Mouse (Mus musculus): ENCODE data around the gene Nosip. TPM values are rescaled to one million over a fixed set of nuclear protein-coding genes. Genes with fewer than 3 reads are reported as not detected.
A peak's percentile ranks its signal among the peaks of the same experiment; 100 is the strongest.

Nosip gene
- polyA plus RNA-seq, 1 experiment from 2014 or later = 58.0 TPM

DNA sequence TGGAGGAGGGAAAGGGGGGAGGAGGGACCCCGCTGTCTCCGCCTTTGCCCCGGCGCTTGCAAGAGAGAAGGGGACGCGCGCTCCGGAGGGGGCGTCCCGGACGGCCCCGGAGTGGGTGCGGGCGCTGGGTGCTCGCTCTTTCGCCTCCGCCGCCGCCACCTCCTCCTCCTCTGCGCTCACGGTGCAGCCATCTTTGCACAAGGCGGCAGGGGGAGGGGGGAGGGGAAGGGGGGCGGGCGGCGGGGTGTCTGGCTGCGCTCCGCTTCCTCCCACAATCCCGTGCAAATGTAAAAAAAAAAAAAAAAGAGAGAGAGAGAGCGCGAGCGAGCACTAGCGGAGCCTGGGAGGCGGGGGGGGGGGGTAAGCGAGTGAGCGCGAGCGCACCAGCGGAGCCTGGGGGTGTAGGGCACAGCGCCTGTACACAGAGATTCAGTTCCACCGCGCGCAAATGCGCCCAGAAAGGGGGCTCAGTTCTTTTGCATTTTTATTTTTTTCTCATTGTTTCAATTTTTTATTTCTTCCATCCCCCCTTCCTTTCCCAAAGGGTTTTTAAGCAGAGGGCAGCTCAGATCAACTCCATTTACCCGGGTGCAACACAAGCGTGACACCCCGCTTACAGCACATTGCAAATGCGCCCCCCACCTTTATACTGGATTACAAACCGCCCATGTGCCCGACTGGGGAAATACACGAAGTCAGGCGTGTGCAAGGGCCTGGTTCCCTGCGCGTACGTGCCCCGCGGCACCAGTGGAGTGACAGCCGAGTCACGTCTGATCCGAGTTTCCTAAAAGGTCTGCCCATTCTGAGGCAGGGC is 8.9 kb upstream of the Nosip start:
- Histone ChIP-seq H3K9ac (peak overlapping the region; percentile 98), H3K9me3 (no peaks in the 10 kb centered on the region), H3K4me1 (replicated peaks) (peaks cover 36% of the 10 kb centered on the region), H3K4me2 (peak overlapping the region; percentile 99), H3K27ac (peak overlapping the region; percentile 100), H3K27me3 (no peaks in the 10 kb centered on the region), H3K4me3 (peak overlapping the region; percentile 95), H3K36me3 (peaks cover 20% of the 10 kb centered on the region)
- peak; percentile 49 for ATAC-seq (ENCODE audit: low FRiP score)
- WGBS = under 1% methylated on average over 36 of the region's 59 CpGs

DNA sequence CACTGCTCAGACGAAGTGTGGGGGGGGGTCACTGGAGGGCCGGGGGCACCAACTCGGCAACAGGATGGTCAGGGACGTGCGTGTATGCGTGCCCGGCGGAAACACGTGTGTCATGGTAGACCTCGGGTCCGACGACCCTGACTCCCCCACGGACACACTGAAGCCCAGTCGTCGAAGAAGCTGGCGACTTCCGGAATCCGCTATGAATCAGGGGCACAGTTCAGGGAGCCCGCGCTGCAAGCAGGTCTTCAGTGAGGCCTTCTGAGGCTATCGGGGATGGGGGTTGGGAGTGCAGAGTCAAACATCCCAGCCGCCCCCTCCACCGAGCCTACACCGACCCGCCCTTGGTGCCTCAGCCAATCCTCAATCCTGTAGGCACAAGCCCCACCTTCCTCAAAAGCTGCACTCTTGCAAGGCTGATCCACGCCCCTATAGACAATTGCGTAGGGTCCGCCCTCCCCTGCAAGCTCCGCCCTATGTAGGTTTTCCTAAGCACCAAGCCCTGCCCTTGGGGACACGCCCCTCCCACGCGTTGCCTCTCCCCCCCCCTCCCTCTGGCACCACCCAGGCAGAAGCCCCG is 8.2 kb upstream of the Nosip start:
- Histone ChIP-seq H3K4me1 (replicated peaks) (peaks cover 38% of the 10 kb centered on the region), H3K27me3 (no peaks in the 10 kb centered on the region), H3K9me3 (no peaks in the 10 kb centered on the region), H3K27ac (peak overlapping the region; percentile 100), H3K9ac (peak overlapping the region; percentile 98), H3K4me2 (peak overlapping the region; percentile 99), H3K4me3 (peak overlapping the region; percentile 95), H3K36me3 (peaks cover 13% of the 10 kb centered on the region)
- peak; percentile 91 for ATAC-seq (ENCODE audit: low FRiP score)
- WGBS = under 1% methylated on average over 33 of the region's 33 CpGs

DNA sequence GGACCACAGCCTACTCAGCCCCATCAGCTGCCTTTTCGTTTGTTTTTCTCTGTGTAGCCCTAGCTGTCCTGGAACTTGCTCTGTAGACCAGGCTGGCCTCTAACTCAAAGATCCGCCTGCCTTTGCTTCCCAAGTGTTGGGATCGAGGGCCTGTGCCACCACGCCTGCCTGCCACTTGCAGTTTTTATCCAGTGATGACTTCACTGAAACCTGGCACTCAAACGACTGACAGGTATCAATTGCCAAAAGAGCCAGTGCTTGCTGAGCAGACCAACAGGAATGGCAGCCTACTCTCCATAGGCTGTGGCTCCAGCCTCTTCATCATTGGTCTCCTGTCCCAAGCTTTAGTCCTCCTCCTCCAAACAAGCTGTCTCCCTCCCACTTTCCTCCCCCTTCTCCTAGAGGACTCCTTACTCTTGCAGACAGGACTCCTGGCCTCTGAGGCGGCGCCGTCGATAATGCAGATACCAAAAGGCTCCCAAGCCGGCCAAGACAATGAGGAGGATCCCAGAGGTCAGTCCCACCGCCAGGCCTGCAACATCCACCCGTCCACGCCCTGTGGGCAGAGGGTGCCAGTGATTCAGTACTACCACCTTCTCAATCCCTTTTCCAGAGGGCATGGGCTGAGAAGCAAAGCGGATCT is 5.8 kb upstream of the Nosip start:
- Histone ChIP-seq H3K36me3 (no peaks in the 10 kb centered on the region), H3K9ac (peak overlapping the region; percentile 43; the same call in 1 of the 2 replicates), H3K27me3 (no peaks in the 10 kb centered on the region), H3K4me1 (replicated peaks) (peaks cover 37% of the 10 kb centered on the region), H3K4me3 (no peak overlapping the region), H3K4me2 (no peak overlapping the region), H3K27ac (no peak overlapping the region), H3K9me3 (no peaks in the 10 kb centered on the region)
- no peak for ATAC-seq (ENCODE audit: low FRiP score)
- WGBS = 67% methylated on average over 14 of the region's 14 CpGs

DNA sequence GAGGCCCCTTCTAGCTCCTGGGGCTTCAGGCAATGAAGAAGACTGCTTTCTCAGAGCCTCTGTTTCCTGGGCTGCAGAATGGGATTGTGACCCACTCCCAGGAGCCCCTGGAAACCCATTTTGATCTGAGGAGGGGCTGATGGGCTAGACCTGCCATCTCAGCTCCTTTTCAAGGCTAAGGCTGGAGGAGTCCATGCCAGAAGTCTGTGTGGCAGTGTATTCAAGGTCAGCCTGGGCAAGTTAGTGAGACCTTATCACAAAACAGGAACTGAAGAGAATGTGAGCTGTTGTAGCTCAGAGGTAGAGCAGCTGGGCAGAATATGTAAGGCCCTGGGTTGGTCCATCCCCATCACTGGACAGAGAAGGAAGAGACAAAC is 5.3 kb upstream of the Nosip start:
- Histone ChIP-seq H3K27me3 (no peaks in the 10 kb centered on the region), H3K4me2 (no peak overlapping the region), H3K9me3 (no peaks in the 10 kb centered on the region), H3K9ac (peak overlapping the region; percentile 43; the same call in 1 of the 2 replicates), H3K4me1 (replicated peaks) (peaks cover 36% of the 10 kb centered on the region), H3K36me3 (no peaks in the 10 kb centered on the region), H3K27ac (no peak overlapping the region), H3K4me3 (no peak overlapping the region)
- no peak for ATAC-seq (ENCODE audit: low FRiP score)

DNA sequence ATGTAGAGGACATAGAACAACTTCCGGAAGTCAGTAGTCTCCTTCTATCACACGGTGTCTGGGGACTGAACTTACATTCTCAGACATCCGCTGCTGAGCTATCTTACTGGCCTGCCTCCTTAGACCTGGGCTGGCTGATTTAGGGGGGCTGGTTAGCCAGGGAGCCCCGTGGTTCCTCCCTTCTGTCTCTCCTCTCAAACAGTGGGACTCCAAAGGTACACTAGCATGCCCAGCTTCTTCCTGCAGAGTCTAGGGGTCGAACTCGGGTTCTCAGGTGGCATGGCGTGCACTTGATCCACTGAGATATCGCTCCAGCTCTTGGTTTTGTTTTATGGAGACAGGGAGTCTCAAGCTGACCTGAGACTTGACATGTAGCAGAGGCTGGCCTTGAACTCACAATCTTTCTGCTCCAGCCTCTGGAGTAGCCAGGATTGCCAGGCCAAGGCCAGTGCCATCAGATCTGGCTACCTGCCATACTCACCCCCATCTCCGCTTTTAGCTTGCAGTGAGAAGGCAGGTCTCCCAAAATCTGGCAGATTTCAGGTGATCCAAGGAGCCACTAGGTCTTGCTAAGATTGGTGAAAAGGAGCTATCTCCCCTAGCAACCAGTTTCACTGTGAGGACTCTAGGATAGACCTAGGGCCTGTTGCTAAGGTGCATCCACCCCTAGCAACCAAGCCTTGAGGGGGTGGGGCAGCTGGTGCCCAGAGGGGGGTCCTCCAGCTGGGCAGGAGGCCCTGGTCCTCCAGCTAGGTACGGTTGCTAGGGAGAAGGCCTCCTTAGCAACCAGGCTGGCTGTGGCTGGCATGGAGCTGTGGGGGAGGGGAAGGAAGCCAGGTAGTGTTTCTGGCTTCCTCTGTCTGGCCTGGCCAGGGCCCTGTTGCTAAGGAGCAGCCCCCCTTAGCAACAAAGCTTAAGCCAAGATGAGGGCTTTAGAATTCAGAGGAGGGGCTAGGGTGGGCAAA is 3.3 kb upstream of the Nosip start:
- peak; percentile 6; the same call in 1 of the 2 replicates for ATAC-seq (ENCODE audit: low FRiP score)
- Histone ChIP-seq H3K27me3 (no peaks in the 10 kb centered on the region), H3K36me3 (no peaks in the 10 kb centered on the region), H3K9ac (peak overlapping the region; percentile 6; the same call in 1 of the 2 replicates), H3K4me3 (no peak overlapping the region), H3K4me1 (replicated peaks) (peaks cover 42% of the 10 kb centered on the region), H3K9me3 (no peaks in the 10 kb centered on the region), H3K4me2 (no peak overlapping the region), H3K27ac (peak overlapping the region; percentile 79)
- 80% methylated on average over 10 of the region's 10 CpGs for WGBS

DNA sequence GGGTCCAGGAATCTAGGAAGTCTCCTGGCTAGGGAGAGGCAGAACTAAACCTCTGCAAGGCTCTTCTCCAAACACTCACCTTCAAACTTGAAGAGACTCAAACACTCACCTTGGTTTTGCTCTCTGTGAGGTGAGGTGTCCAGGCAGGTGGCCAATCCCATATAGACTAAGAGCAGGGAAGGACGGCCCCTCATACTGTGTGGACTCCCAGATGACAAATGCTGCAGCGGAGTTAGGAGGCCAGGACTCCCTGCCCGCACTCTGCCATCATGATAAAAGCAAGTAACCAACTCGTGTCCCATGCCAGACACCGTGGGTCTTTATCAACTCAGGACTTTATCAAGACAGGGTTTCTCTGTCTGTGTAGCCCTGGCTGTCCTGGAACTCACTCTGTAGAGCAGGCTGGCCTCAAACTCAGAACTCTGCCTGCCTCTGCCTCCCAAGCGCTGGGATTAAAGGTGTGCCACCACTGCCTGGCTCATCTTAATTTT is 1.6 kb upstream of the Nosip start:
- no peak overlapping the region for H3K9ac ChIP-seq
- no peaks in the 10 kb centered on the region for H3K27me3 ChIP-seq
- no peaks in the 10 kb centered on the region for H3K36me3 ChIP-seq
- H3K27ac ChIP-seq = no peak overlapping the region
- H3K9me3 ChIP-seq = no peaks in the 10 kb centered on the region
- H3K4me1 ChIP-seq (replicated peaks) = peaks cover 48% of the 10 kb centered on the region
- no peak overlapping the region for H3K4me3 ChIP-seq
- no peak for ATAC-seq (ENCODE audit: low FRiP score)
- 87% methylated on average over 6 of the region's 6 CpGs for WGBS
- no peak overlapping the region for H3K4me2 ChIP-seq

DNA sequence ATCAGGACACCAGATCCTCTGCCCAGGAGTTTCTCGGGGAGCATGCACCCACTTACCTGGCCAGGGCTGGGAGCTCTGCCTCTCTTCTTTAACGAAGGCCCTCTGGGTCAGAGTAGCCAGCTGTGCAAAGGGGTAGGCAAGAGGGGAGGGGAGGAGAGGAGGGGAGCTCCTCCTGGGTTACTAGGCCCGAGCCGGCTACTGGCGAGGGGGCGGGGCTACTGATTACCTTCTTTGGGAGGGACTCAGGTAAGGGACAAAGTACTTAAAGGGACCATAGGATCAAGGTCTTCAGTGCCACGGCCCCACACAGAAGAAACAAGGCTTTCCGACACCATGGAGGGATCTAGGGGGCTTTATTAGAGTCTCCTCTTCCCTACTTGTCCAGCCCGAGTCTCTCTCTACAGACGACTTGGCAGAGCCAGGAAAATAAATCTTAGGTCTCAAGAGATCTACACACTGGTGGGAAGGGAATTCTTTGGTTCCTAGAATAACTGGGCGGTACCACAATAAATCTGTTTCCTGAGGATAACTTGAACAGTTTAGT is 625 bp upstream of the Nosip start:
- Histone ChIP-seq H3K27ac (peak overlapping the region; percentile 14; the same call in 1 of the 2 replicates), H3K9me3 (no peaks in the 10 kb centered on the region), H3K27me3 (no peaks in the 10 kb centered on the region), H3K9ac (peak overlapping the region; percentile 55), H3K4me1 (replicated peaks) (peaks cover 48% of the 10 kb centered on the region), H3K4me3 (peak overlapping the region; percentile 50), H3K36me3 (no peaks in the 10 kb centered on the region), H3K4me2 (peak overlapping the region; percentile 47)
- ATAC-seq (ENCODE audit: low FRiP score) = no peak
- WGBS = 15% methylated on average over 11 of the region's 11 CpGs

DNA sequence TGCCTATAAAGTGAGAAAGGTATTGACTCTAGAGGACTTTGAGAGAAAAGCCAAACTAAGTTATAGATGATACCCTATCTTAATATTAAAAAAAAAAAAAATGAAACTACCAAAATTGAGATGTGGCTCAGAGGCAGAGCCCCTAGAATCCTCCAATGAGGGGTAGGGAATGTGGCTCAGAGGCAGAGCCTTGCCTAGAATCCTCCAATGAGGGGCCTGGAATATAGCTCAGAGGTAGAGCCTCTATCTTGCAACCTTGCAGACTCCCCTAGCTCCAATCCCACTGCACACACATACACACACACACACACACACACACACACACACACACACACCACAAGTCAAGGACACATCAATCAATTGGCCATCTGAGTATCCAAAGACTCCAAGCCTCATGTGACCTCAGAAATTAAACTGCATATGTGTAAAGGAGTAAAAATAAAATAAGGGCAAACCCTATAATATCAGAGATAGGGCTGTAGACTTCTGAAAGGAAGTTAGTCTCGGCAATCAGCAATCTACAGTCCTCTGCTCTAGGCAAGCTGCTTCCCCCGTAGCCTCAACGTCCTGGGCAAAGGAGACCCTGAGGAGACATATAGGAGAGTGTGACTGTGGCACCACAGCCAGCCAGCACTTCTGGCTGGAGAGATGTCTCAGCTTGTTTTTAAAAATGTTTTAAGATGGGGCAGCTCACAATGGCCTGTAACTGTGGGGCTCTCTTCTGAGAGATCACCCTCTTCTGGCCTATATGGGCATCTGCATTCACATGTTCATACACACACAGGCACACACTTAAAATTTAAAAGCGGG is 5.2 kb downstream of the Nosip start:
- Histone ChIP-seq H3K9ac (no peak overlapping the region), H3K9me3 (no peaks in the 10 kb centered on the region), H3K27ac (no peak overlapping the region), H3K4me3 (no peak overlapping the region), H3K4me2 (no peak overlapping the region), H3K4me1 (replicated peaks) (peaks cover 18% of the 10 kb centered on the region), H3K27me3 (no peaks in the 10 kb centered on the region), H3K36me3 (no peaks in the 10 kb centered on the region)
- ATAC-seq (ENCODE audit: low FRiP score) = no peak
- 81% methylated on average over 4 of the region's 4 CpGs for WGBS

DNA sequence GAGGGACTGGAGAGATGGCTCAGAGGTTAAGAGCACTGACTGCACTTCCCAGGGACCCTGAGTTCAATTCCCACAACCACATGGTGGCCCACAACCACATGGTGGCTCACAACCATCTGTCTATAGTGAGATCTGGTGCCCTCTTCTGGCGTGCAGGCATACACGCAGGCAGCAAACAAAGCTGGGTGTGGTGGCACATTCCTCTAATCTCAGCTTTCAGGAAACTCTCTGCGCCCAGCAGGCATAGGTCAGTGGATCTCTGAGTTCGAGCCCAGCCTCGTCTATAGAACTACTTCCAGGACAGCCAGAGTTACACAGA is 5.7 kb downstream of the Nosip start:
- WGBS = 36% methylated on average over 5 of the region's 5 CpGs
- H3K36me3 ChIP-seq = no peaks in the 10 kb centered on the region
- H3K4me1 ChIP-seq (replicated peaks) = peaks cover 17% of the 10 kb centered on the region
- ATAC-seq (ENCODE audit: low FRiP score) = no peak
- H3K4me3 ChIP-seq = no peak overlapping the region
- H3K27ac ChIP-seq = no peak overlapping the region
- no peak overlapping the region for H3K9ac ChIP-seq
- no peaks in the 10 kb centered on the region for H3K27me3 ChIP-seq
- H3K9me3 ChIP-seq = no peaks in the 10 kb centered on the region
- H3K4me2 ChIP-seq = no peak overlapping the region

DNA sequence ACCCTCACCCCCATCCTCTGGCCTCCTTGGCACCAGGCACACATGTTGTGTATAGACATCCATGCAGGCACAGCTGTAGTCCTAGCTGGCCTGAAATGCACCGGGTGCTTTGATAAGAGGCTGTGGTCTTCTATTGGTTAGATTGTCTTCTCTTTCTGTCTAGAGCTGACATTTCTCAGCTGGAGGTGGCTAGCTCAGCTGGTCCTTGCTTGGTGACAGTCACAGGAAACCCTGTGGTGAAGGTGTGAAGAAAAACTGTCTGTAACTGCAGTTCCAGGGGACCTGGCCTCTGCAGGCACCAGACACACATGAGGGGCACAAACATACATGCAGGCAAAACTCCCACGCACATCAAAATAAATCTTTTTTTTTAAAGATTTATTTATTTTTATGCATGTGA is 7.4 kb downstream of the Nosip start:
- H3K36me3 ChIP-seq = peaks cover 13% of the 10 kb centered on the region
- no peak for ATAC-seq (ENCODE audit: low FRiP score)
- H3K27ac ChIP-seq = no peak overlapping the region
- H3K9me3 ChIP-seq = no peaks in the 10 kb centered on the region
- H3K4me2 ChIP-seq = no peak overlapping the region
- WGBS = 98% methylated on average over 2 of the region's 2 CpGs
- no peaks in the 10 kb centered on the region for H3K27me3 ChIP-seq
- H3K4me1 ChIP-seq (replicated peaks) = 0 out of 2 replicates have a peak, but pooled peaks cover 1% of the 10 kb centered on the region
- no peak overlapping the region for H3K9ac ChIP-seq
- no peak overlapping the region for H3K4me3 ChIP-seq

DNA sequence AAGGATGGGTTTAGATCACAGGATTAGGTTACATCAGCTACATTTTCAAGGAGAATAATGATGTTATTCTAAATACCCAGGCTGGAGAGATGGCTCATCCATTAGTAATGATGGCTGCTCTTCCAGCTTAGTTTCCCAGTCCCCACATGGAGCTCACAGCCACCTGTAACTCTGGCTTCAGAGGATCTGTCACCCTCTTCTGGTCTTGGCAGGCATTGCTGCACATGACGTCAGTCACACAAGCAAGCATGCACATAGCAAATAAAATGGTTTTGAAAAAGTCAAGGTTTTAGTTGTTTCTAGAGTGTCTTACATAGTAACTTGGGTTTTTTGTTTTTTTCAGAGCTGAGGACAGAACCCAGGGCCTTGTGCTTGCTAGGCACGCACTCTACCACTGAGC is 10.0 kb downstream of the Nosip start:
- no peak for ATAC-seq (ENCODE audit: low FRiP score)
- WGBS = 81% methylated on average over 2 of the region's 2 CpGs
- Histone ChIP-seq H3K4me2 (no peak overlapping the region), H3K27ac (no peak overlapping the region), H3K9ac (no peak overlapping the region), H3K4me3 (no peak overlapping the region), H3K36me3 (peaks cover 37% of the 10 kb centered on the region), H3K4me1 (replicated peaks) (no peaks in the 10 kb centered on the region), H3K9me3 (no peaks in the 10 kb centered on the region), H3K27me3 (no peaks in the 10 kb centered on the region)

Measured in hindbrain, embryonic 13.5 days (tissue).